Mouse (Mus musculus) megakaryocyte, embryonic 14.5 days (primary cell): ENCODE data around the gene Mapkapk3.

Experiments used
- FLI1 ChIP-seq: IDR thresholded peaks from 2 replicates; pipeline ENCODE4 v1.6.1; 2012; ENCODE audit warnings: low read length, inconsistent platforms, mixed read lengths
- GATA1 ChIP-seq: IDR thresholded peaks from 3 replicates; pipeline ENCODE4 v1.6.1; 2012; ENCODE audit warnings: mixed read lengths, low read length, inconsistent platforms, borderline replicate concordance

DNA sequence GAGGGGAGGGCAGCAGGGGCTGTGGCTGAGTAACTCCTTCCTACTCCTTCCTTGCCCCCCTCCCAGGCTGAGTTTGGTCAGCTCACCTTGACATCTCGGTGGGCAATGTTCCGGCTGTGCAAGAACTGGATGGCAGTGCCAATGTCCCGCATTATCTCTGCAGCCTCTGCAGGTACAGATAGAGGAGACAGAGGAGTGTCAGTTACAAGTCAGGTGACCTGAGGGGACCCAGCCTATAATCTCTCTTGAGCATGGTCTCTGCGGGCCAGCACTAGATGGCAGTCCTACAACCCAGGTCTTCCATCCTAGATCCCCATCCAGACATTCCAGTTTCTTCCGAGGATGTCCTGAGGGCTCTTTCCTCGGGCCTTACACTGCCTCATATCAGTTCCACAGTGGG lies 27.9 kb downstream of the Mapkapk3 start:
- TF ChIP-seq GATA1 (no peak), FLI1 (no peak)
